Mouse (Mus musculus) lung, adult 2 months (tissue): ENCODE data around the gene Plin3.

Experiments
- CTCF ChIP-seq: fragments of 200-500 bp; IDR thresholded peaks from 2 replicates; pipeline ENCODE4 v1.5.1; 2011; ENCODE audit warnings: mild to moderate bottlenecking, low read length, control low read depth; ENCODE audit not compliant: insufficient read depth
- POLR2A ChIP-seq: fragments of 200-500 bp; IDR thresholded peaks from 2 replicates; pipeline ENCODE4 v1.6.1; 2011; ENCODE audit warnings: low read depth, mild to moderate bottlenecking, control low read depth, low read length, borderline replicate concordance; ENCODE audit errors: extremely low read depth

DNA sequence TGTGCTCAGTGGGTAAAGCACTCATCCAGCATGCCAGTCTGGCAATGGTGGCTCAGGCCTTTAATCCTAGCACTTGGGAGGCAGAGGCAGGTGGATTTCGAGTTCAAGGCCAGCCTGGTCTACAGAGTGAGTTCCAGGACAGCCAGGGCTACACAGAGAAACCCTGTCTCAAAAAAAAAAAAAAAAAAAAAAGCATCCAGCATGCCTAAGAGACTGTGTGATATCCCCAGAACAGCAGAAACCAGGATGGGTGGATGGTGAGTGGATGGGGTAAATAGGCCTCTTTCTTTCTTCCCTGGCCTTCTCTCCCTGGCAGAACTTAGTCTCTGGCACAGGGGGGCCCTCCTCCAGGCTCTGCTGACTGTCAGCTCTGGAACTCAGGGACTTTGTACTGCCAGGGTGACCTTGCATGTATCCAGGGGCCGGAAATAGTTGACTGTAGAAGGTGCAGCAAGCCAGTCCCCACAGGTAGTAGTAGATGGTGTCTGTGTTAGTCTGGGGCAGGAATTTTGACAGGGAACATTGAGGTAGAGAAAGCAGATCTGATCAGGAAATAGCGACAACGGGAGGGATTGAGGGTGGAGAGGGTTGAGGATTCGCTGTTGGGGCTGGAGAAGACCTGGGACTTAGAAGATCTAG lies 16.7 kb downstream of the Plin3 start:
- TF ChIP-seq CTCF (no peak), POLR2A (no peak)
